Mouse (Mus musculus): Measurements from ENCODE around the gene Fam189a1.

DNA sequence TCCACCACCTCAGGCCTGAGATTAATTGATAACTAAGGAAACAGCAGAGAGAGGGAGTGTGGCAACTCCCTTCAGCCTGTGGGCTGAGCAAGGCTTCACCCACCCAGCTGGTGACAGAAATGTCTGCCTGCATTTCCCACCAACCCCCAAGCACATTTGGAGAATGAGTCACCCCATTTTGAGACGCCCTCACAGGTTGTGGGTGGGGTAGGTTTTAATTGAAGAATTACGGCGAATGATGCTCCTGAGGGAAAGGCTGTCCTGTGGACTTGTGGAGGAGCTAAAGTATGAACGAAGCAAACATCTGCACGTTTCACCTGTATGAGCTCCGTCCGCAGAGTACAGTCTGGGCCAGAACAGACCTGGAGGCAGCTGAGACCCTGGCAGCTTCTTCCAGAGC lies 404.2 kb downstream of the Fam189a1 start:
- TF ChIP-seq MAZ (IDR thresholded peaks at IDR 0.05; ENCODE audit: low read depth, low read length) (no peak), ZMIZ1 (IDR thresholded peaks at IDR 0.05; ENCODE audit: low read depth, low read length) (no peak), USF2 (conservative IDR thresholded peaks at IDR 0.05; ENCODE audit: low read depth, low read length) (no peak), CTCF (conservative IDR thresholded peaks at IDR 0.05 in 1 of 2, IDR thresholded peaks at IDR 0.05 in 1 of 2; ENCODE audit: low read depth in 2 of 2, low read length in 2 of 2) (no peak), EP300 (IDR thresholded peaks at IDR 0.05; ENCODE audit: low read length) (no peak)
